Mouse (Mus musculus): ENCODE results near the gene Fars2. TPM values are rescaled to one million over a fixed set of nuclear protein-coding genes. Genes with fewer than 3 reads are reported as not detected.

Fars2 gene
- polyA plus RNA-seq, 1 experiment from 2014 or later = 46.3 TPM

GRCm38 (mm10) chr13:36492397-36492796 is 375.2 kb downstream of the Fars2 start:
- peaks cover 13% of the 10 kb centered on the region for H3K4me1 ChIP-seq (replicated peaks)
- H3K36me3 ChIP-seq = 0 out of 2 replicates have a peak, but pooled peaks cover 3% of the 10 kb centered on the region
- no peaks in the 10 kb centered on the region for H3K27me3 ChIP-seq (replicated peaks)
- 74% methylated on average over 3 of the region's 3 CpGs for WGBS
- no peak overlapping the region for H3K9ac ChIP-seq
- ATAC-seq (ENCODE audit: insufficient number of reproducible peaks, low FRiP score) = no peak
- H3K9me3 ChIP-seq (replicated peaks) = peaks cover 2% of the 10 kb centered on the region; the same call in 1 of the 2 replicates
- H3K4me2 ChIP-seq = no peak overlapping the region
- no peak overlapping the region for H3K27ac ChIP-seq (ENCODE audit: poor library complexity, severe bottlenecking)
- no peak overlapping the region for H3K4me3 ChIP-seq

- 65% methylated on average over 2 of the region's 2 CpGs for WGBS
- no peak for ATAC-seq (ENCODE audit: insufficient number of reproducible peaks, low FRiP score)
Measured at GRCm38 (mm10) chr13:36493294-36493693, 376.1 kb downstream of the Fars2 start.

GRCm38 (mm10) chr13:36493762-36494161 is 376.6 kb downstream of the Fars2 start:
- H3K4me1 ChIP-seq (replicated peaks) = peaks cover 13% of the 10 kb centered on the region
- H3K9me3 ChIP-seq (replicated peaks) = peaks cover 2% of the 10 kb centered on the region; the same call in 1 of the 2 replicates
- H3K36me3 ChIP-seq = 0 out of 2 replicates have a peak, but pooled peaks cover 3% of the 10 kb centered on the region
- H3K27me3 ChIP-seq (replicated peaks) = no peaks in the 10 kb centered on the region
- H3K9ac ChIP-seq = no peak overlapping the region
- 88% methylated on average over 7 of the region's 7 CpGs for WGBS
- no peak overlapping the region for H3K27ac ChIP-seq (ENCODE audit: poor library complexity, severe bottlenecking)
- no peak overlapping the region for H3K4me3 ChIP-seq
- no peak overlapping the region for H3K4me2 ChIP-seq
- ATAC-seq (ENCODE audit: insufficient number of reproducible peaks, low FRiP score) = no peak

More at GRCm38 (mm10) chr13:36493294-36493693, 376.1 kb downstream of the Fars2 start:
- no peaks in the 10 kb centered on the region for H3K27me3 ChIP-seq (replicated peaks)
- no peak overlapping the region for H3K4me3 ChIP-seq
- H3K36me3 ChIP-seq = 0 out of 2 replicates have a peak, but pooled peaks cover 3% of the 10 kb centered on the region
- H3K27ac ChIP-seq (ENCODE audit: poor library complexity, severe bottlenecking) = no peak overlapping the region
- no peak overlapping the region for H3K9ac ChIP-seq
- H3K4me2 ChIP-seq = no peak overlapping the region
- H3K9me3 ChIP-seq (replicated peaks) = peaks cover 2% of the 10 kb centered on the region; the same call in 1 of the 2 replicates
- H3K4me1 ChIP-seq (replicated peaks) = peaks cover 13% of the 10 kb centered on the region

- Histone ChIP-seq H3K4me2 (no peak overlapping the region), H3K4me1 (replicated peaks) (no peaks in the 10 kb centered on the region), H3K27me3 (replicated peaks) (no peaks in the 10 kb centered on the region), H3K36me3 (0 out of 2 replicates have a peak, but pooled peaks cover 3% of the 10 kb centered on the region), H3K9me3 (replicated peaks) (peaks cover 2% of the 10 kb centered on the region; the same call in 1 of the 2 replicates), H3K9ac (no peak overlapping the region), H3K27ac (ENCODE audit: poor library complexity, severe bottlenecking) (no peak overlapping the region), H3K4me3 (no peak overlapping the region)
- WGBS = 83% methylated on average over 2 of the region's 2 CpGs
- ATAC-seq (ENCODE audit: insufficient number of reproducible peaks, low FRiP score) = no peak
Measured at GRCm38 (mm10) chr13:36495980-36496379, 378.8 kb downstream of the Fars2 start.

- Histone ChIP-seq H3K4me3 (no peak overlapping the region), H3K36me3 (0 out of 2 replicates have a peak, but pooled peaks cover 3% of the 10 kb centered on the region), H3K27ac (ENCODE audit: poor library complexity, severe bottlenecking) (no peak overlapping the region), H3K4me1 (replicated peaks) (no peaks in the 10 kb centered on the region), H3K4me2 (no peak overlapping the region), H3K9ac (no peak overlapping the region), H3K9me3 (replicated peaks) (peaks cover 2% of the 10 kb centered on the region; the same call in 1 of the 2 replicates), H3K27me3 (replicated peaks) (no peaks in the 10 kb centered on the region)
- ATAC-seq (ENCODE audit: insufficient number of reproducible peaks, low FRiP score) = no peak
- WGBS = 62% methylated on average over 4 of the region's 4 CpGs
Measured at GRCm38 (mm10) chr13:36497346-36497745, 380.1 kb downstream of the Fars2 start.

GRCm38 (mm10) chr13:36500370-36500905 is 383.2 kb downstream of the Fars2 start:
- H3K9ac ChIP-seq = no peak overlapping the region
- 84% methylated on average over 4 of the region's 4 CpGs for WGBS
- no peak overlapping the region for H3K4me2 ChIP-seq
- H3K36me3 ChIP-seq = 0 out of 2 replicates have a peak, but pooled peaks cover 2% of the 10 kb centered on the region
- H3K9me3 ChIP-seq (replicated peaks) = peaks cover 2% of the 10 kb centered on the region; the same call in 1 of the 2 replicates
- ATAC-seq (ENCODE audit: insufficient number of reproducible peaks, low FRiP score) = no peak
- peaks cover 18% of the 10 kb centered on the region for H3K4me1 ChIP-seq (replicated peaks)
- no peak overlapping the region for H3K4me3 ChIP-seq
- no peak overlapping the region for H3K27ac ChIP-seq (ENCODE audit: poor library complexity, severe bottlenecking)
- H3K27me3 ChIP-seq (replicated peaks) = no peaks in the 10 kb centered on the region

GRCm38 (mm10) chr13:36503551-36503950 is 386.3 kb downstream of the Fars2 start:
- no peaks in the 10 kb centered on the region for H3K36me3 ChIP-seq
- no peak for ATAC-seq (ENCODE audit: insufficient number of reproducible peaks, low FRiP score)
- H3K9me3 ChIP-seq (replicated peaks) = no peaks in the 10 kb centered on the region
- 48% methylated on average over 3 of the region's 3 CpGs for WGBS
- H3K27ac ChIP-seq (ENCODE audit: poor library complexity, severe bottlenecking) = no peak overlapping the region
- H3K4me2 ChIP-seq = no peak overlapping the region
- H3K9ac ChIP-seq = no peak overlapping the region
- H3K4me3 ChIP-seq = no peak overlapping the region
- no peaks in the 10 kb centered on the region for H3K27me3 ChIP-seq (replicated peaks)
- H3K4me1 ChIP-seq (replicated peaks) = peaks cover 21% of the 10 kb centered on the region

- H3K27me3 ChIP-seq (replicated peaks) = no peaks in the 10 kb centered on the region
- no peak overlapping the region for H3K27ac ChIP-seq (ENCODE audit: poor library complexity, severe bottlenecking)
- peaks cover 21% of the 10 kb centered on the region for H3K4me1 ChIP-seq (replicated peaks)
- H3K4me3 ChIP-seq = no peak overlapping the region
- 70% methylated on average over 7 of the region's 7 CpGs for WGBS
- ATAC-seq (ENCODE audit: insufficient number of reproducible peaks, low FRiP score) = no peak
- H3K4me2 ChIP-seq = no peak overlapping the region
- no peaks in the 10 kb centered on the region for H3K9me3 ChIP-seq (replicated peaks)
- no peak overlapping the region for H3K9ac ChIP-seq
- H3K36me3 ChIP-seq = no peaks in the 10 kb centered on the region
Measured at GRCm38 (mm10) chr13:36503991-36504390, 386.8 kb downstream of the Fars2 start.

- H3K9ac ChIP-seq = no peak overlapping the region
- H3K4me3 ChIP-seq = no peak overlapping the region
- H3K27ac ChIP-seq (ENCODE audit: poor library complexity, severe bottlenecking) = no peak overlapping the region
- H3K4me2 ChIP-seq = no peak overlapping the region
- no peaks in the 10 kb centered on the region for H3K9me3 ChIP-seq (replicated peaks)
- peaks cover 21% of the 10 kb centered on the region for H3K4me1 ChIP-seq (replicated peaks)
- no peaks in the 10 kb centered on the region for H3K36me3 ChIP-seq
- H3K27me3 ChIP-seq (replicated peaks) = no peaks in the 10 kb centered on the region
- no peak for ATAC-seq (ENCODE audit: insufficient number of reproducible peaks, low FRiP score)
- WGBS = 81% methylated on average over 6 of the region's 6 CpGs
Measured at GRCm38 (mm10) chr13:36505730-36506129, 388.5 kb downstream of the Fars2 start.

GRCm38 (mm10) chr13:36506315-36506714 is 389.1 kb downstream of the Fars2 start:
- whole genome bisulfite sequencing = 83% methylated on average over 5 of the region's 5 CpGs
- no peaks in the 10 kb centered on the region for H3K27me3 ChIP-seq (replicated peaks)
- H3K9ac ChIP-seq = no peak overlapping the region
- no peaks in the 10 kb centered on the region for H3K36me3 ChIP-seq
- H3K9me3 ChIP-seq (replicated peaks) = no peaks in the 10 kb centered on the region
- no peak overlapping the region for H3K4me3 ChIP-seq
- ATAC-seq (ENCODE audit: insufficient number of reproducible peaks, low FRiP score) = no peak
- H3K4me1 ChIP-seq (replicated peaks) = peaks cover 21% of the 10 kb centered on the region
- H3K27ac ChIP-seq (ENCODE audit: poor library complexity, severe bottlenecking) = no peak overlapping the region
- no peak overlapping the region for H3K4me2 ChIP-seq

- Histone ChIP-seq H3K4me2 (no peak overlapping the region), H3K9ac (no peak overlapping the region), H3K9me3 (replicated peaks) (no peaks in the 10 kb centered on the region), H3K4me3 (no peak overlapping the region), H3K27me3 (replicated peaks) (no peaks in the 10 kb centered on the region), H3K27ac (ENCODE audit: poor library complexity, severe bottlenecking) (no peak overlapping the region), H3K36me3 (no peaks in the 10 kb centered on the region), H3K4me1 (replicated peaks) (peaks cover 4% of the 10 kb centered on the region)
- no peak for ATAC-seq (ENCODE audit: insufficient number of reproducible peaks, low FRiP score)
- 68% methylated on average over 2 of the region's 2 CpGs for WGBS
Measured at GRCm38 (mm10) chr13:36510161-36510560, 392.9 kb downstream of the Fars2 start.

GRCm38 (mm10) chr13:36513126-36513525 is 395.9 kb downstream of the Fars2 start:
- Histone ChIP-seq H3K4me1 (replicated peaks) (no peaks in the 10 kb centered on the region), H3K9me3 (replicated peaks) (no peaks in the 10 kb centered on the region), H3K27ac (ENCODE audit: poor library complexity, severe bottlenecking) (no peak overlapping the region), H3K4me2 (no peak overlapping the region), H3K27me3 (replicated peaks) (no peaks in the 10 kb centered on the region), H3K4me3 (no peak overlapping the region), H3K9ac (no peak overlapping the region), H3K36me3 (no peaks in the 10 kb centered on the region)
- 69% methylated on average over 1 of the region's 1 CpGs for WGBS
- no peak for ATAC-seq (ENCODE audit: insufficient number of reproducible peaks, low FRiP score)

Measured in heart, embryonic 12.5 days (tissue).